Mouse (Mus musculus): ENCODE measurements at regions not wholly inside any gene's neighbourhood (a gene's known extent, or its start where the extent isn't known, plus 50 kb on each side); places are given as distances from the start of the nearest gene placed in this dataset.

DNA sequence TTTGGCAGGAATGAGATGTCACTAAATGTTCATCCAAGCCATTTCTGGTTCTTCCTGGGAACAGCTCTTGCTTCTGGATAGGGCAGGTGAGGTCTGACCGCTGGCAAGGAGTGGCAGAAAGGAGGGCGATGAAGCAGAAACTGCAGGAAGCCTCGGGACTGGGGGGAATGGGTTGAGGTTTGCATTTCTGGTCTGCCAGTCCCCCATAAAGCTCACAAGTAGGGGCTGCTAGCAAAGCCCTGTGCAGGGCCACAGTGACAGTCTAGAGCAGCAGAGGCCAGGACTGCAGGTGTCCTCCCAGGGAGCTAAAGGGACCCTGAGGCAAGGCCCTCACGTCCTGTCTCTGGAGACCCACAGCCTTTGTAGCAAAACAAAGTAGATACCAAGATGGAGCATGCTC, 280.7 kb downstream of the Uaca start:
- Histone ChIP-seq H3K4me1 (replicated peaks; ENCODE audit: control insufficient read depth, insufficient read depth, low read length) (peaks cover 6% of the 10 kb centered on the region; the same call in 1 of the 2 replicates), H3K4me3 (ENCODE audit: low read depth, low read length) (no peak overlapping the region), H3K9ac (ENCODE audit: low read length) (no peak overlapping the region), H3K27me3 (ENCODE audit: control insufficient read depth, insufficient read depth, low read length) (no peaks in the 10 kb centered on the region; the same call in 1 of the 2 replicates), H3K27ac (ENCODE audit: low read depth, low read length) (no peak overlapping the region), H3K9me3 (ENCODE audit: control insufficient read depth, low read length) (no peaks in the 10 kb centered on the region), H3K4me2 (ENCODE audit: low read depth, low read length, severe bottlenecking) (no peak overlapping the region), H3K36me3 (ENCODE audit: control insufficient read depth, insufficient read depth, low read length) (no peaks in the 10 kb centered on the region)
- WGBS: 67% methylated on average over 4 of the region's 4 CpGs
- ATAC-seq (replicated peaks; ENCODE audit: low FRiP score) (no peak), DNase-seq (ENCODE audit: low spot score) (no peak)

DNA sequence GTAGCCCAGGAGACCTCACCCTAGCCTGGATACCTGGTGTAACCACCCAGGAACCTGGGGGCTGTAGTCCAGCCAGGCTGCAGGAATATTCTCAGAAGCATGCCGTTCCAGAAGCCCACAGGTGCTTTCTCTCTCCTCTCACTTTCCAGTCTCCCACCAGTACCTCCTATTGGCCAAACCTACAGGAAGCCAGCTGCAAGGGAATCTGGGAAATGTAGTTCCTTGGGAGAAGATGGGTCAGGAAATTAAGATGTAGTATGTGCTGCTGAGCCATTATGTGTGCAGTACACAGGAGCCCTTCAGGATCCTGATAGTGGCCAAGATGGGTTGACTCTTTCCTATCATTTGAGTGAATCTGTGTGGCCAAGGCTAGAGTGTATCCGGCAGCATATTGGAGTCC, 282.8 kb downstream of the Uaca start:
- no peak for DNase-seq (ENCODE audit: low spot score)
- ATAC-seq (replicated peaks; ENCODE audit: low FRiP score): no peak
- H3K4me1 ChIP-seq (replicated peaks; ENCODE audit: control insufficient read depth, insufficient read depth, low read length): peaks cover 8% of the 10 kb centered on the region; the same call in 1 of the 2 replicates
- H3K36me3 ChIP-seq (ENCODE audit: control insufficient read depth, insufficient read depth, low read length): no peaks in the 10 kb centered on the region
- H3K4me2 ChIP-seq (ENCODE audit: low read depth, low read length, severe bottlenecking): no peak overlapping the region
- 67% methylated on average over 2 of the region's 2 CpGs for WGBS
- H3K27ac ChIP-seq (ENCODE audit: low read depth, low read length): no peak overlapping the region
- H3K9ac ChIP-seq (ENCODE audit: low read length): no peak overlapping the region
- no peaks in the 10 kb centered on the region for H3K27me3 ChIP-seq (ENCODE audit: control insufficient read depth, insufficient read depth, low read length)
- no peak overlapping the region for H3K4me3 ChIP-seq (ENCODE audit: low read depth, low read length)
- H3K9me3 ChIP-seq (ENCODE audit: control insufficient read depth, low read length): no peaks in the 10 kb centered on the region

DNA sequence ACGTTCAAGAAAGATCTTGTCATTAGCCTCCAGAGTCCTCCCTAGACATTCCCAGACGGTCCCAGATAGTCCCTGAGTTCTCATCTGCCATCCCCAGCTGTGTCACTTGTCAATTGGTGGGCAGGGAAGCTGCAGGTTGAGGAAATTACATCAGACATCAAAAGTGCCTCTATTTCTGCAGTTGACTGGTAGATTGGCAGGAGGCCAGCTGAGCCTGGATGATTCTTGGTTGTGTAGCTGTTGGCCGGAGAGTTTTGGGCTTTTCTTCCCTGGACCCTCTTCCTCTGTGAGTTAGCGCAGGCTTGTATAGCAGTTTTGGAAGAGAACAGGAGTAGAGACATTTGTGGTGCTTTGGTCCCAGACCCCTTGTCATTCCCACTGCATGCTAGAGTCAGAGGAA, 283.5 kb downstream of the Uaca start:
- H3K27me3 ChIP-seq (ENCODE audit: control insufficient read depth, insufficient read depth, low read length): no peaks in the 10 kb centered on the region
- 91% methylated on average over 4 of the region's 4 CpGs for WGBS

DNA sequence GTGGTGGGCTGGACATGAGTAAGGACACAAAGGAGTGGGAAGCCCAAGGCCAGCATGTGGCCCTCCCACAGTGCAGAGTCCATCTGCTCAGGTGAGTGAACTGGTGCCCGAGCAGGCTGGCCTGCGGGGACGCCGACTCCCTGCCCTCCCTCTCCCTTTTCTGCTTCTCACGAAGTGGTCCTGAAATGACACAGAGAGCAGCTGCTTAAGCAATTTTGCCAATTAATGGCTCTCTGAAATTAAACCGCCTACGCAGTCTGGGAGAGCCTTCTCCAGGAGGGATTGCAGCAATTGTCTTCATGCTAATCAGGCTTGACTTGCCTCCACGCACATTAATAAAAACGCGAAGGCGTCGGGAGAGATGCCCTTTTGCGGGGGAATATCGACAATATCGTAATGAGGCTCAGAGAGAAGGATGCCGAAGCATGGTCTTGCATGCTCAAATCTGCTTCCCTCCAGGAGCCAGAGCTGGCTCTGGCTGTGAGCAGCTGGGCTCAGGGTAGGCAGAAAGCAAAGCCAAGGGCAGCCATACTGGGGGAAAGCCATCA, 287.2 kb downstream of the Uaca start:
- WGBS: 35% methylated on average over 16 of the region's 16 CpGs
- no peak overlapping the region for H3K9ac ChIP-seq (ENCODE audit: low read length)
- no peaks in the 10 kb centered on the region for H3K36me3 ChIP-seq (ENCODE audit: control insufficient read depth, insufficient read depth, low read length)
- H3K9me3 ChIP-seq (ENCODE audit: control insufficient read depth, low read length): no peaks in the 10 kb centered on the region
- DNase-seq (ENCODE audit: low spot score) (peak; percentile 61), ATAC-seq (replicated peaks; ENCODE audit: low FRiP score) (peak; percentile 64)
- H3K27ac ChIP-seq (ENCODE audit: low read depth, low read length): peak overlapping the region; percentile 54; the same call in 1 of the 2 replicates
- no peaks in the 10 kb centered on the region for H3K27me3 ChIP-seq (ENCODE audit: control insufficient read depth, insufficient read depth, low read length)
- H3K4me3 ChIP-seq (ENCODE audit: low read depth, low read length): no peak overlapping the region
- H3K4me1 ChIP-seq (replicated peaks; ENCODE audit: control insufficient read depth, insufficient read depth, low read length): peaks cover 10% of the 10 kb centered on the region; the same call in 1 of the 2 replicates
- H3K4me2 ChIP-seq (ENCODE audit: low read depth, low read length, severe bottlenecking): no peak overlapping the region

More for the DNA sequence above, 283.5 kb downstream of the Uaca start:
- no peak overlapping the region for H3K4me2 ChIP-seq (ENCODE audit: low read depth, low read length, severe bottlenecking)
- H3K27ac ChIP-seq (ENCODE audit: low read depth, low read length): no peak overlapping the region
- H3K4me1 ChIP-seq (replicated peaks; ENCODE audit: control insufficient read depth, insufficient read depth, low read length): peaks cover 10% of the 10 kb centered on the region; the same call in 1 of the 2 replicates
- H3K9ac ChIP-seq (ENCODE audit: low read length): no peak overlapping the region
- H3K9me3 ChIP-seq (ENCODE audit: control insufficient read depth, low read length): no peaks in the 10 kb centered on the region
- ATAC-seq (replicated peaks; ENCODE audit: low FRiP score): no peak
- no peak overlapping the region for H3K4me3 ChIP-seq (ENCODE audit: low read depth, low read length)
- H3K36me3 ChIP-seq (ENCODE audit: control insufficient read depth, insufficient read depth, low read length): no peaks in the 10 kb centered on the region
- DNase-seq (ENCODE audit: low spot score): no peak

DNA sequence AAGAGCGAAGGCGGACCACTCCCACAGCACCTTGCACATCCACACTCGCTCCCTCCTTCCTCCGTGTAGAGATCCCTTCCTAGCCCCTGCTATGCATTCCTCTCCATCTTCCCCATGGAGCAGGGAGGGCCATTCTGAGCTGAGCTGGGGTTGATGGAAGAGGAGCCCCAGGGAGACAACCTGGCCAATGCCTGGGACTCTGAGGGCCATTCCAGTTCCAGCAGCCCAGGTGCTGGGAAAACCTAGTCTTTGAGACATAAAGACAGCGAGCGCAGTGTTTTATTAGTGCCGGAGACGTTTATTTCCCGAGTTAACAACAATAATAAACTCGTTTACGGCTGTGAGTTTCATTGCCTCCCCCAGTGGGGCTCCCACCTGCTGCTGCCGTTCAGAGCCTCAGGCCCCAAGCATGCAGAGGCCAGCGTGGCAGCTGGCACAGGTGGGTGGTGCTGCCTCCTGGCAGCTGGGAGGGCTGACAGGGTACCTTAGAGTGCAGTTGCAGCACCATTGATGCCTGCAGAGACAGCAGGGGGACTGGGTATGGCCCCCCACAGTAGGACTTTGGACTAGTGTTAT, 287.4 kb upstream of the Tle3 start:
- no peaks in the 10 kb centered on the region for H3K27me3 ChIP-seq (ENCODE audit: control insufficient read depth, insufficient read depth, low read length)
- 77% methylated on average over 13 of the region's 13 CpGs for WGBS

DNA sequence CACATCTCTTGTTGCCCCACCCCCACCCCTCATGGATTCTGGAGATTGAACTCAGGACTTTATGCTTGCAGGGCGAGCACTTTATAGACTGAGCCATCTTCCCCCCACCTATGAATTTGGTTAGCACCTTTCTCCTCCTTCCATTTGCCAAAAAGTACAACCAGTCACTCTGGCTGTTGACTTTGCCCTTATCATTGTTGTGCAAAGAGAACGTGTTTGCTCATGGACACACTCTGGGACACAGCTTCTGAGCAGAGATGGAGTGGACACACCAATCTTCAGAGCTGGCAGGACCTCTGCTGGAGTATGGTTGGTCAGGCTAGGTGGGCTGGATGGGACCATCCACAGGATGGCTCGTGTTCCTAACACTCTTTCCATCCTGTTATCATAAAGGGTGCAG, 285.1 kb upstream of the Tle3 start:
- H3K4me3 ChIP-seq (ENCODE audit: low read depth, low read length): no peak overlapping the region
- H3K9me3 ChIP-seq (ENCODE audit: control insufficient read depth, low read length): no peaks in the 10 kb centered on the region; the same call in 1 of the 2 replicates
- ATAC-seq (replicated peaks; ENCODE audit: low FRiP score) (no peak), DNase-seq (ENCODE audit: low spot score) (no peak)
- H3K9ac ChIP-seq (ENCODE audit: low read length): no peak overlapping the region
- WGBS: 87% methylated on average over 3 of the region's 3 CpGs
- no peaks in the 10 kb centered on the region for H3K27me3 ChIP-seq (ENCODE audit: control insufficient read depth, insufficient read depth, low read length)
- no peak overlapping the region for H3K27ac ChIP-seq (ENCODE audit: low read depth, low read length)
- no peak overlapping the region for H3K4me2 ChIP-seq (ENCODE audit: low read depth, low read length, severe bottlenecking)
- no peaks in the 10 kb centered on the region for H3K36me3 ChIP-seq (ENCODE audit: control insufficient read depth, insufficient read depth, low read length)
- H3K4me1 ChIP-seq (replicated peaks; ENCODE audit: control insufficient read depth, insufficient read depth, low read length): 0 out of 2 replicates have a peak, but pooled peaks cover 2% of the 10 kb centered on the region

More for the DNA sequence above, 287.4 kb upstream of the Tle3 start:
- Histone ChIP-seq H3K9ac (ENCODE audit: low read length) (no peak overlapping the region), H3K36me3 (ENCODE audit: control insufficient read depth, insufficient read depth, low read length) (no peaks in the 10 kb centered on the region), H3K9me3 (ENCODE audit: control insufficient read depth, low read length) (no peaks in the 10 kb centered on the region), H3K27ac (ENCODE audit: low read depth, low read length) (no peak overlapping the region), H3K4me2 (ENCODE audit: low read depth, low read length, severe bottlenecking) (no peak overlapping the region), H3K4me1 (replicated peaks; ENCODE audit: control insufficient read depth, insufficient read depth, low read length) (peaks cover 10% of the 10 kb centered on the region; the same call in 1 of the 2 replicates), H3K4me3 (ENCODE audit: low read depth, low read length) (no peak overlapping the region)
- no peak for ATAC-seq (replicated peaks; ENCODE audit: low FRiP score)
- no peak for DNase-seq (ENCODE audit: low spot score)

GRCm38 (mm10) chr9:61089066-61089686, 283.0 kb upstream of the Tle3 start:
- ATAC-seq (replicated peaks; ENCODE audit: low FRiP score) (no peak), DNase-seq (ENCODE audit: low spot score) (no peak)
- Histone ChIP-seq H3K36me3 (ENCODE audit: control insufficient read depth, insufficient read depth, low read length) (no peaks in the 10 kb centered on the region), H3K4me1 (replicated peaks; ENCODE audit: control insufficient read depth, insufficient read depth, low read length) (0 out of 2 replicates have a peak, but pooled peaks cover 2% of the 10 kb centered on the region), H3K27ac (ENCODE audit: low read depth, low read length) (no peak overlapping the region), H3K4me3 (ENCODE audit: low read depth, low read length) (no peak overlapping the region), H3K9ac (ENCODE audit: low read length) (no peak overlapping the region), H3K4me2 (ENCODE audit: low read depth, low read length, severe bottlenecking) (no peak overlapping the region), H3K9me3 (ENCODE audit: control insufficient read depth, low read length) (no peaks in the 10 kb centered on the region; the same call in 1 of the 2 replicates), H3K27me3 (ENCODE audit: control insufficient read depth, insufficient read depth, low read length) (no peaks in the 10 kb centered on the region)
- WGBS: 80% methylated on average over 2 of the region's 2 CpGs

GRCm38 (mm10) chr9:61091036-61091435, 281.1 kb upstream of the Tle3 start:
- ATAC-seq (replicated peaks; ENCODE audit: low FRiP score) (no peak), DNase-seq (ENCODE audit: low spot score) (no peak)
- Histone ChIP-seq H3K36me3 (ENCODE audit: control insufficient read depth, insufficient read depth, low read length) (no peaks in the 10 kb centered on the region), H3K9ac (ENCODE audit: low read length) (no peak overlapping the region), H3K27me3 (ENCODE audit: control insufficient read depth, insufficient read depth, low read length) (no peaks in the 10 kb centered on the region), H3K4me3 (ENCODE audit: low read depth, low read length) (no peak overlapping the region), H3K4me1 (replicated peaks; ENCODE audit: control insufficient read depth, insufficient read depth, low read length) (0 out of 2 replicates have a peak, but pooled peaks cover 2% of the 10 kb centered on the region), H3K27ac (ENCODE audit: low read depth, low read length) (no peak overlapping the region), H3K4me2 (ENCODE audit: low read depth, low read length, severe bottlenecking) (no peak overlapping the region), H3K9me3 (ENCODE audit: control insufficient read depth, low read length) (no peaks in the 10 kb centered on the region; the same call in 1 of the 2 replicates)
- 90% methylated on average over 2 of the region's 2 CpGs for WGBS

Measured in forebrain, embryonic 11.5 days (tissue).